Mouse (Mus musculus) CH12.LX (cell line): ENCODE measurements around the gene Ank. TPM values are rescaled to one million over a fixed set of nuclear protein-coding genes. Genes with fewer than 3 reads are reported as not detected.

Experiments used
- DNase-seq: peaks from one replicate; pipeline ENCODE4 v3.0.0-alpha.2; 2013; ENCODE audit errors: extremely low read depth
- H3K27ac ChIP-seq: 2 replicates; pipeline ENCODE4 v1.5.1; 2012; ENCODE audit warnings: low read depth, mild to moderate bottlenecking, control low read depth, moderate library complexity; ENCODE audit not compliant: insufficient read depth
- H3K27me3 ChIP-seq: replicated peaks from 2 replicates; pipeline ENCODE3; 2012; ENCODE audit warnings: inconsistent platforms
- H3K36me3 ChIP-seq, 2 experiments: replicated peaks in 1 of 2; 2 replicates each; pipeline versions ENCODE3 to v1.6.1; 2012; ENCODE audit warnings: inconsistent platforms in 1 of 2, low read length in 1 of 2, mild to moderate bottlenecking in 1 of 2, mixed read lengths in 1 of 2, moderate library complexity in 1 of 2; ENCODE audit not compliant: control insufficient read depth in 1 of 2, insufficient read depth in 1 of 2
- H3K4me1 ChIP-seq, 2 experiments: 2 replicates each; pipeline ENCODE4 v1.6.1; 2012; ENCODE audit warnings: inconsistent platforms in 1 of 2, moderate library complexity in 1 of 2; ENCODE audit not compliant: insufficient read depth in 2 of 2, control insufficient read depth in 1 of 2
- H3K4me2 ChIP-seq: 2 replicates; pipeline ENCODE4 v1.6.1; 2012; ENCODE audit warnings: low read depth, mild to moderate bottlenecking, control low read depth; ENCODE audit not compliant: poor library complexity, insufficient read depth, severe bottlenecking
- H3K4me3 ChIP-seq, 3 experiments: fragments of 150-350 bp in 1 of 3; sonication (generic) in 1 of 3; replicated peaks in 1 of 3; 2 replicates each; pipeline versions ENCODE3 to v1.5.1; 2011 to 2012; ENCODE audit warnings: low read depth in 2 of 3, low read length in 2 of 3, mild to moderate bottlenecking in 2 of 3, moderate library complexity in 2 of 3, control low read depth in 1 of 3, improper control_type of control experiment in 1 of 3, inconsistent platforms in 1 of 3, mixed read lengths in 1 of 3; ENCODE audit not compliant: poor library complexity in 1 of 3
- H3K79me2 ChIP-seq: replicated peaks from 2 replicates; pipeline ENCODE4 v1.6.1; 2012; ENCODE audit warnings: mild to moderate bottlenecking, moderate library complexity; ENCODE audit not compliant: control insufficient read depth, poor library complexity, insufficient read depth, severe bottlenecking; ENCODE audit errors: extremely low read depth
- H3K9ac ChIP-seq: 2 replicates; pipeline ENCODE4 v1.6.1; 2012; ENCODE audit warnings: low read depth, mild to moderate bottlenecking, control low read depth, moderate library complexity; ENCODE audit not compliant: insufficient read depth
- H3K9me3 ChIP-seq: replicated peaks from 2 replicates; pipeline ENCODE3; 2012; ENCODE audit warnings: low read length, inconsistent platforms, mixed read lengths
- CHD1 ChIP-seq: IDR thresholded peaks from 2 replicates; pipeline ENCODE4 v1.6.1; 2012; ENCODE audit warnings: low read depth, low read length, improper control_type of control experiment, inconsistent platforms
- CHD2 ChIP-seq: IDR thresholded peaks from 2 replicates; pipeline ENCODE4 v1.6.1; 2011; ENCODE audit warnings: low read length, improper control_type of control experiment
- EP300 ChIP-seq: IDR thresholded peaks from 2 replicates; pipeline ENCODE4 v1.6.1; 2011; ENCODE audit warnings: low read length, improper control_type of control experiment
- ETS1 ChIP-seq: conservative IDR thresholded peaks from 2 replicates; pipeline ENCODE4 v1.6.1; 2012; ENCODE audit warnings: low read depth, mild to moderate bottlenecking, inconsistent platforms, low read length, improper control_type of control experiment, moderate library complexity
- GABPA ChIP-seq: IDR thresholded peaks from 2 replicates; pipeline ENCODE4 v1.6.1; 2012; ENCODE audit warnings: low read depth, low read length, improper control_type of control experiment, inconsistent platforms; ENCODE audit not compliant: insufficient replicate concordance
- HCFC1 ChIP-seq: IDR thresholded peaks from 2 replicates; pipeline ENCODE4 v1.6.1; 2012; ENCODE audit warnings: low read depth, mild to moderate bottlenecking, inconsistent platforms, low read length, improper control_type of control experiment
- JUN ChIP-seq: IDR thresholded peaks from 2 replicates; pipeline ENCODE4 v1.6.1; 2011; ENCODE audit warnings: low read depth, mild to moderate bottlenecking, low read length, improper control_type of control experiment, moderate library complexity; ENCODE audit not compliant: insufficient read depth
- JUND ChIP-seq: conservative IDR thresholded peaks from 2 replicates; pipeline ENCODE4 v1.6.1; 2011; ENCODE audit warnings: low read depth, low read length, improper control_type of control experiment
- MAFK ChIP-seq: IDR thresholded peaks from 2 replicates; pipeline ENCODE4 v1.6.1; 2011; ENCODE audit warnings: low read length, improper control_type of control experiment; ENCODE audit not compliant: insufficient replicate concordance
- MAZ ChIP-seq: IDR thresholded peaks from 2 replicates; pipeline ENCODE4 v1.6.1; 2012; ENCODE audit warnings: low read depth, mild to moderate bottlenecking, inconsistent platforms, low read length, improper control_type of control experiment, moderate library complexity
- MXI1 ChIP-seq: IDR thresholded peaks from 2 replicates; pipeline ENCODE4 v1.6.1; 2011; ENCODE audit warnings: mild to moderate bottlenecking, low read depth, low read length, improper control_type of control experiment
- NELFE ChIP-seq: IDR thresholded peaks from 2 replicates; pipeline ENCODE4 v1.6.1; 2011; ENCODE audit warnings: low read depth, low read length, improper control_type of control experiment
- NRF1 ChIP-seq: IDR thresholded peaks from 2 replicates; pipeline ENCODE4 v1.6.1; 2014; ENCODE audit warnings: low read depth, mild to moderate bottlenecking, inconsistent platforms, low read length, improper control_type of control experiment, moderate library complexity
- POLR2A ChIP-seq: IDR thresholded peaks from 2 replicates; pipeline ENCODE4 v1.6.1; 2011; ENCODE audit warnings: low read depth, mild to moderate bottlenecking, improper control_type of control experiment, low read length
- RAD21 ChIP-seq: IDR thresholded peaks from 2 replicates; pipeline ENCODE4 v1.6.1; 2011; ENCODE audit warnings: low read depth, mild to moderate bottlenecking, low read length, improper control_type of control experiment, moderate library complexity
- SIN3A ChIP-seq: IDR thresholded peaks from 2 replicates; pipeline ENCODE4 v1.6.1; 2012; ENCODE audit warnings: low read length, improper control_type of control experiment, inconsistent platforms
- SMC3 ChIP-seq: IDR thresholded peaks from 2 replicates; pipeline ENCODE4 v1.6.1; 2011; ENCODE audit warnings: low read depth, low read length, improper control_type of control experiment
- UBTF ChIP-seq: IDR thresholded peaks from 2 replicates; pipeline ENCODE4 v1.6.1; 2012; ENCODE audit warnings: low read depth, mild to moderate bottlenecking, inconsistent platforms, low read length, improper control_type of control experiment, moderate library complexity
- USF1 ChIP-seq: IDR thresholded peaks from 2 replicates; pipeline ENCODE4 v1.6.1; 2014; ENCODE audit warnings: low read depth, mild to moderate bottlenecking, inconsistent platforms, low read length, improper control_type of control experiment
- USF2 ChIP-seq: conservative IDR thresholded peaks from 2 replicates; pipeline ENCODE4 v1.6.1; 2011; ENCODE audit warnings: low read depth, low read length, improper control_type of control experiment
- ZC3H11A ChIP-seq: IDR thresholded peaks from 2 replicates; pipeline ENCODE4 v1.6.1; 2012; ENCODE audit warnings: low read depth, mild to moderate bottlenecking, inconsistent platforms, low read length, improper control_type of control experiment
- ZKSCAN1 ChIP-seq: IDR thresholded peaks from 2 replicates; pipeline ENCODE4 v1.6.1; 2012; ENCODE audit warnings: low read depth, inconsistent platforms, low read length, improper control_type of control experiment, borderline replicate concordance
- ZNF384 ChIP-seq: IDR thresholded peaks from 2 replicates; pipeline ENCODE4 v1.6.1; 2012; ENCODE audit warnings: low read depth, low read length, improper control_type of control experiment, inconsistent platforms
- dilution Hi-C: fragments of 300-500 bp; cut with MboI; formaldehyde crosslinking; loops from 2 replicates; pipeline ENCODE4 v1.14.3; 2020; ENCODE audit warnings: low sequenced_read_pairs; ENCODE audit not compliant: extremely low pct_unique_long_range_greater_than_20kb, extremely low pct_ligation_motif_present
- in situ Hi-C: fragments of 300-500 bp; cut with MboI; formaldehyde crosslinking; loops from 3 replicates; pipeline ENCODE4 v1.14.3; 2019; ENCODE audit warnings: low sequenced_read_pairs, low pct_ligation_motif_present, low pct_unique_long_range_greater_than_20kb, mixed read lengths
- polyA plus RNA-seq: library from polyadenylated mRNA; unstranded; fragments of >175 nt; gene quantifications from 2 replicates; pipeline ENCODE4 v1.2.1, GENCODE M21; 2012; ENCODE audit warnings: low read depth; ENCODE audit not compliant: insufficient read length
- total RNA-seq, 2 experiments: library from RNA; depleted of rRNA; stranded (reverse); fragments of 300-350 nt in 1 of 2; fragments of >200 nt in 1 of 2; gene quantifications; 2 replicates each; pipeline ENCODE4 v1.2.3; 2012 to 2014

Gene Ank
- total and polyA plus RNA-seq, 3 experiments: 4.6 to 12.4 (median 8.6) TPM

- TF ChIP-seq CHD1 (no peak), SMC3 (no peak), RAD21 (no peak), ZC3H11A (no peak), MAFK (no peak), POLR2A (no peak), JUN (no peak), GABPA (no peak), USF2 (no peak), EP300 (no peak)
- TF ChIP-seq, all 38 proteins: peak for 0
- Histone ChIP-seq H3K79me2 (no peaks in the 10 kb centered on the region), H3K4me3 (no peak overlapping the region), H3K4me1 (no peaks in the 10 kb centered on the region), H3K36me3 (no peaks in the 10 kb centered on the region), H3K9ac (no peak overlapping the region), H3K4me2 (no peak overlapping the region), H3K27ac (no peak overlapping the region), H3K9me3 (no peaks in the 10 kb centered on the region), H3K27me3 (no peaks in the 10 kb centered on the region)
- dilution Hi-C loops (no loop called here), in situ Hi-C loops (no loop called here)
- DNase-seq: no peak
Observed at GRCm38 (mm10) chr15:27444772-27445347, 21.6 kb upstream of the Ank start.

GRCm38 (mm10) chr15:27450689-27451088, 15.8 kb upstream of the Ank start:
- Histone ChIP-seq H3K4me1 (no peaks in the 10 kb centered on the region), H3K79me2 (no peaks in the 10 kb centered on the region), H3K9ac (no peak overlapping the region), H3K27me3 (no peaks in the 10 kb centered on the region), H3K9me3 (no peaks in the 10 kb centered on the region), H3K36me3 (no peaks in the 10 kb centered on the region), H3K4me3 (no peak overlapping the region), H3K4me2 (no peak overlapping the region), H3K27ac (no peak overlapping the region)
- dilution Hi-C loops: no loop called here
- no peak for TF ChIP-seq CHD2
- no peak for TF ChIP-seq NELFE
- no peak for TF ChIP-seq ETS1
- TF ChIP-seq UBTF: no peak
- TF ChIP-seq USF1: no peak
- TF ChIP-seq SIN3A: no peak
- TF ChIP-seq ZKSCAN1: no peak
- no peak for TF ChIP-seq USF2
- no peak for TF ChIP-seq MXI1
- no peak for TF ChIP-seq EP300
- TF ChIP-seq JUND: no peak
- TF ChIP-seq NRF1: no peak
- no peak for TF ChIP-seq SMC3
- TF ChIP-seq RAD21: no peak
- TF ChIP-seq HCFC1: no peak
- TF ChIP-seq POLR2A: no peak
- TF ChIP-seq ZNF384: no peak
- no peak for TF ChIP-seq JUN
- no peak for TF ChIP-seq MAZ
- in situ Hi-C loops: loop anchor here (25.0 kb wide), 1 partner anchor 113 kb away; no protein-coding TSS in a partner anchor
- DNase-seq: no peak
